Mouse (Mus musculus): ENCODE measurements around the gene Cyld.
"Not testable (repeated sequence)": the region's sequence is repeated elsewhere in the genome, so short reads cannot be mapped to it uniquely, and the experiment has no call there.

Gene Cyld

GRCm38 (mm10) chr8:88686906-88687235 is 10.0 kb upstream of the Cyld start:
- in situ Hi-C loops (cut with MseI, MboI): no loop called here

- in situ Hi-C loops (cut with MseI, MboI): no loop called here
Measured at GRCm38 (mm10) chr8:88689151-88689550, 7.7 kb upstream of the Cyld start.

- in situ Hi-C loops (cut with MseI, MboI): no loop called here
Measured at GRCm38 (mm10) chr8:88689891-88690290, 6.9 kb upstream of the Cyld start.

GRCm38 (mm10) chr8:88691342-88691948 is 5.4 kb upstream of the Cyld start:
- in situ Hi-C loops (cut with MseI, MboI): no loop called here

DNA sequence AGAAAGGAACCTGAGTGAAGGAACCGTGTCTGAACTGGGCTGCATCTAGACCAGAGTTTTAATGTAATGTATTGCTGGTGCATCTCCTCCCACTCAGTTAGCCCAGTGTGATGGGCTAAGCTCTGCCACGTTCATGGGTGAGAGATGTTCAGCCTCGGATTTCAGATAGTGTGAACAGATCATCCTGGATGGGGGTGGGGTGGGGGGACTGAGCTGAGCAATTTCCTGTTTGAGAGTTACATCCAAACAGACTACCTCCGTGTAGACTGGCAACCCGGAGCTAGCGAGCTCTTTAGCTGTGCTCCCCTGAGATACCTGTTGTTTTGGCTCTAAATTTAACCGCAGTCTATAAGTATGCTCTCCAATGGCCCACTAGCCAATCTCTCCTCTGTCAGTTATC is 4.9 kb upstream of the Cyld start:
- in situ Hi-C loops (cut with MseI, MboI): no loop called here

GRCm38 (mm10) chr8:88692866-88693265 is 4.0 kb upstream of the Cyld start:
- in situ Hi-C loops (cut with MseI, MboI): no loop called here

DNA sequence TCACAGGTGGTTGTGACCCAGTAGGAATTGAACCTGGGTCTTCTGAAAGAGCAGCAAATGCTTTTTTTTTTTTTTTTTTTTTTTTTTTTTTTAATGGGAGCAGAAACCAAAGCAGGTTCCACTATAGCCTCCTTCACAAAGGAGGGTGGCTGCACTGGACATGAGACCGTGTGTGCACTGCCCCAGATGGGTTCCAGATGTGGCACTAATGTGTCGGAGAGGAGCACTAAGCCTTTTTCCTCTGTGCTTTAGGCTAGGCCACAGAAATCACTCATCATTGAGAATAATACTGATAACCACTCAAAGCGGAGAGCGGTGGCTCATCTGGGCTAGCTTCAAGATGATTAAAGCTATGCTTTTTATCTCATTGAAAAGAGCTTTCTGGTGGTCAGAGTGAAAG is 3.5 kb upstream of the Cyld start:
- in situ Hi-C loops (cut with MseI, MboI): no loop called here

- in situ Hi-C loops (cut with MseI, MboI): no loop called here
Measured at GRCm38 (mm10) chr8:88694291-88694690, 2.5 kb upstream of the Cyld start.

DNA sequence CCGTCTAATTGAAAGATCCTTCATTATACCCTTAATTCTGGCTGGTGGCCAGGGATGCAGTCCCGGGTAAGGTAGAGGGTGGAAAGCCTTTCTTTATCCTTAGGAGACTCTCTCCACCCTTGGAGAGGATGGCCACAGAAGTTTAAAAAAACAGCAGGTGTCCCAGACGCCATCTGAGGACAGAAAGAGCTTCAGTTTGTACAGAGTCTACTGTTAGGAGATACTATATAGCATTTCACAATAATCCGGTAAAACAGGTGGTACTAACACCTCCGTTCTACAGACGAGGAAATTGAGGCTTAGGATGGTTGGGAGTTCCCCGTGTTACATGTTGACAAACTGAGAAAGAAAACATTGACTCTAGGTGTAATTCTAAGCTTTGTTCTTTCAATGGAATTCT is 600 bp upstream of the Cyld start:
- in situ Hi-C loops (cut with MseI, MboI): no loop called here

GRCm38 (mm10) chr8:88697642-88698031 is 809 bp downstream of the Cyld start:
- in situ Hi-C loops (cut with MseI, MboI): no loop called here

- in situ Hi-C loops (cut with MseI, MboI): no loop called here
Measured at GRCm38 (mm10) chr8:88698048-88698447, 1.2 kb downstream of the Cyld start.

GRCm38 (mm10) chr8:88701611-88702010 is 4.8 kb downstream of the Cyld start:
- in situ Hi-C loops (cut with MseI, MboI): no loop called here

GRCm38 (mm10) chr8:88702816-88703215 is 6.0 kb downstream of the Cyld start:
- in situ Hi-C loops (cut with MseI, MboI): no loop called here

GRCm38 (mm10) chr8:88723256-88723963 is 26.6 kb downstream of the Cyld start:
- in situ Hi-C loops (cut with MseI, MboI): no loop called here

GRCm38 (mm10) chr8:88755175-88755791 is 58.5 kb downstream of the Cyld start:
- in situ Hi-C loops (cut with MseI, MboI): no loop called here

GRCm38 (mm10) chr8:88761980-88762379 is 65.2 kb downstream of the Cyld start:
- in situ Hi-C loops (cut with MseI, MboI): no loop called here

- in situ Hi-C loops (cut with MseI, MboI): no loop called here
Measured at GRCm38 (mm10) chr8:88771241-88771640, 74.4 kb downstream of the Cyld start.

GRCm38 (mm10) chr8:88774593-88775297 is 77.9 kb downstream of the Cyld start:
- in situ Hi-C loops (cut with MseI, MboI): no loop called here

- in situ Hi-C loops (cut with MseI, MboI): no loop called here
Measured at GRCm38 (mm10) chr8:88775298-88775646, 78.4 kb downstream of the Cyld start.

GRCm38 (mm10) chr8:88780142-88780541 is 83.3 kb downstream of the Cyld start:
- in situ Hi-C loops (cut with MseI, MboI): no loop called here

- in situ Hi-C loops (cut with MseI, MboI): no loop called here
Measured at GRCm38 (mm10) chr8:88781283-88781682, 84.5 kb downstream of the Cyld start.

GRCm38 (mm10) chr8:88783722-88784121 is 86.9 kb downstream of the Cyld start:
- in situ Hi-C loops (cut with MseI, MboI): no loop called here

GRCm38 (mm10) chr8:88788335-88788734 is 91.5 kb downstream of the Cyld start:
- in situ Hi-C loops (cut with MseI, MboI): not testable (repeated sequence)

Data from mouse trophoblast stem cell (cell line).